8 mouse cellular contexts compared by ENCODE assay signal in genomic region chr5:89882091-89882734, GRCm38 (mm10). TPM values are rescaled to one million over a fixed set of nuclear protein-coding genes. Genes with fewer than 3 reads are reported as not detected.
DNase-seq lines count a peak whose midpoint lies in the region; ATAC-seq lines count a peak whose summit lies in the region.

No protein-coding gene starts in this region.

- peak overlapping the region; percentile 99 for H3K4me2 ChIP-seq in hindbrain, embryonic 11.5 days (replicated peaks; ENCODE audit: low read depth, low read length)
- peak overlapping the region; percentile 100 for H3K4me2 ChIP-seq in lung, embryonic 15.5 days

- ATAC-seq in hindbrain, embryonic 11.5 days (ENCODE audit: low FRiP score), result peak; percentile 46
- ATAC-seq in lung, embryonic 15.5 days (ENCODE audit: borderline replicate concordance, extremely low read depth, low FRiP score, low TSS enrichment), result peak; percentile 84

- H3K4me3 ChIP-seq in hindbrain, embryonic 11.5 days (ENCODE audit: low read depth, low read length), result peak overlapping the region; percentile 62
- peak overlapping the region; percentile 80 for H3K4me3 ChIP-seq in lung, embryonic 15.5 days

- H3K4me1 ChIP-seq in hindbrain, embryonic 11.5 days (replicated peaks; ENCODE audit: control insufficient read depth, insufficient read depth, low read length), result no peaks in the 10 kb centered on the region
- H3K4me1 ChIP-seq in lung, embryonic 15.5 days, result peaks cover 17% of the 10 kb centered on the region

- no peaks in the 10 kb centered on the region for H3K27me3 ChIP-seq in hindbrain, embryonic 11.5 days (ENCODE audit: control insufficient read depth, insufficient read depth, low read length)
- no peaks in the 10 kb centered on the region for H3K27me3 ChIP-seq in lung, embryonic 15.5 days

- peak overlapping the region; percentile 51 for H3K9ac ChIP-seq in hindbrain, embryonic 11.5 days (ENCODE audit: low read depth, low read length)
- peak overlapping the region; percentile 77 for H3K9ac ChIP-seq in lung, embryonic 15.5 days

- H3K9me3 ChIP-seq in hindbrain, embryonic 11.5 days (ENCODE audit: control insufficient read depth, low read length), result no peaks in the 10 kb centered on the region
- no peaks in the 10 kb centered on the region for H3K9me3 ChIP-seq in lung, embryonic 15.5 days

- WGBS in hindbrain, embryonic 11.5 days, result under 1% methylated on average over 35 of the region's 35 CpGs
- under 1% methylated on average over 35 of the region's 35 CpGs for WGBS in lung, embryonic 15.5 days

- H3K27ac ChIP-seq in hindbrain, embryonic 11.5 days (ENCODE audit: low read depth, low read length), result no peak overlapping the region
- H3K27ac ChIP-seq in lung, embryonic 15.5 days, result peak overlapping the region; percentile 41

- no peaks in the 10 kb centered on the region for H3K36me3 ChIP-seq in hindbrain, embryonic 11.5 days (ENCODE audit: control insufficient read depth, insufficient read depth, low read length)
- no peaks in the 10 kb centered on the region for H3K36me3 ChIP-seq in lung, embryonic 15.5 days

- DNase-seq in Muller cell, postnatal 12 days (ENCODE audit: inconsistent ontology term), result peak; percentile 45
- DNase-seq in cerebellum, adult 9-11 months, result peak; percentile 30
- peak; percentile 45 to 53 for DNase-seq in frontal cortex, postnatal 14 days (ENCODE audit: low spot score in 2 of 2)
- DNase-seq in hindbrain, embryonic 11.5 days (ENCODE audit: low spot score), result peak; percentile 55
- DNase-seq in layer of hippocampus, postnatal 10 days (ENCODE audit: low spot score in 2 of 2), result peak; percentile 56 to 63
- peak; percentile 10 for DNase-seq in ovary, postnatal 14 days (ENCODE audit: low spot score)
- peak; percentile 58 for DNase-seq in thymus, postnatal 14 days

RNA-seq across cellular contexts. Expression of gene Adamts3, which starts 0.9 kb away (rescaled TPM):
- polyA plus RNA-seq in hindbrain, embryonic 11.5 days (2014; fragmentation: Nextera tagmentation; extraction: Ambion mirVana), result 3.0 and 4.2 TPM in 2 replicates
- total RNA-seq in layer of hippocampus, postnatal 10 days (2021), result 10 to 100 TPM; 59.1 to 61.1 TPM
- 3.8 and 4.0 TPM in 2 replicates for polyA plus RNA-seq in lung, embryonic 15.5 days (2015; fragmentation: Nextera tagmentation; extraction: Ambion mirVana)
